In the genomic region with DNA sequence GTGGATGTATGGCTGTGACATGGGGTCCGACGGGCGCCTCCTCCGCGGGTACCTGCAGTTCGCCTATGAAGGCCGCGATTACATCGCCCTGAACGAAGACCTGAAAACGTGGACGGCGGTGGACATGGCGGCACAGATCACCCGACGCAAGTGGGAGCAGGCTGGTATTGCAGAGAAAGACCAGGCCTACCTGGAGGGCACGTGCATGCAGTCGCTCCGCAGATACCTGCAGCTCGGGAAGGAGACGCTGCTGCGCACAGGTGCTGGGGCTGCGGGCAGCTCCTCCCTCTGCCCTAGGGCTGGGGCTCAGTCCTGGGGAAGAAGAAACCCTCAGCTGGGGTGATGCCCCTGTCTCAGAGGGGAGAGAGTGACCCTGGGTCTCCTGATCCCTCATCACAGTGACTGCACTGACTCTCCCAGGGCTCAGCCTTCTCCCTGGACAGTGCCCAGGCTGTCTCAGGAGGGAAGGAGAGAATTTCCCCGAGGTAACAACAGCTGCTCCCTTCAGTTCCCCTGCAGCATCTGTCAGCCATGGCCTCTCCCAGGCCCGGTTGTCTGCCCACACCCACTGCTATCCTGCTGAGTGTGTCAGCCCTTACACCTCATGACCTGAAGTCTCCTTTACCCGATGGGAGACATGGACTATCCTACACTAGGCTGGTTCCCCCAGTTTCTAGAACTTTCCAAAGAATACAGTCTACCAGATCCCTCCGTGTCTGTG, we compare ENCODE assay signal across 9 mouse cellular contexts. TPM values are rescaled to one million over a fixed set of nuclear protein-coding genes. Genes with fewer than 3 reads are reported as not detected.
DNase-seq lines count a peak whose midpoint lies in the region; ATAC-seq and TF ChIP-seq lines count a peak whose summit lies in the region.
"Not testable (repeated sequence)": the region's sequence is repeated elsewhere in the genome, so short reads cannot be mapped to it uniquely, and the experiment has no call there.
"Had no signal": no experiment of that assay in that cellular context is flagged by ENCODE, and none has a peak within 500 bp of the region (broad histone marks: within the 10 kb centered on the region; RNA-seq: fewer than 3 reads in every experiment).

No protein-coding gene starts in this region.

- peak overlapping the region; percentile 94 for H3K4me2 ChIP-seq in hindbrain, embryonic 12.5 days (replicated peaks)
- not testable (repeated sequence) for H3K4me2 ChIP-seq in lung, embryonic 14.5 days; midbrain, postnatal 0 days (ENCODE audit: low read depth, low read length, poor library complexity, severe bottlenecking)

- not testable (repeated sequence) for TF ChIP-seq CTCF in gastrocnemius, adult 2 months (IDR thresholded peaks at IDR 0.05); lung, embryonic 14.5 days (IDR thresholded peaks at IDR 0.05; ENCODE audit: low read depth); midbrain, postnatal 0 days (IDR thresholded peaks at IDR 0.05)

- H3K4me1 ChIP-seq in brown adipose tissue, adult 24 weeks (ENCODE audit: control insufficient read depth, insufficient read depth, insufficient read length, low read length); hindbrain, embryonic 12.5 days; lung, embryonic 14.5 days (ENCODE audit: insufficient read depth); midbrain, postnatal 0 days (ENCODE audit: insufficient read depth, low read length): not testable (repeated sequence)
- peaks cover 12% of the 10 kb centered on the region for H3K4me1 ChIP-seq in limb, embryonic 10.5 days

- 44% methylated on average over 27 of the region's 27 CpGs for WGBS in hindbrain, embryonic 12.5 days
- 39% methylated on average over 27 of the region's 27 CpGs for WGBS in limb, embryonic 10.5 days
- 41% methylated on average over 25 of the region's 27 CpGs for WGBS in lung, embryonic 14.5 days
- 54% methylated on average over 25 of the region's 27 CpGs for WGBS in midbrain, postnatal 0 days

- not testable (repeated sequence) for H3K9ac ChIP-seq in hindbrain, embryonic 12.5 days; lung, embryonic 14.5 days; midbrain, postnatal 0 days (replicated peaks; ENCODE audit: low read length, poor library complexity, severe bottlenecking)

- intact Hi-C loops in gastrocnemius, adult 2 months (cut with DNase I), result not testable (repeated sequence)

- H3K9me3 ChIP-seq in hindbrain, embryonic 12.5 days (replicated peaks); limb, embryonic 10.5 days (replicated peaks); lung, embryonic 14.5 days (ENCODE audit: low read depth, low read length); midbrain, postnatal 0 days (ENCODE audit: low read length): not testable (repeated sequence)

- ATAC-seq in hindbrain, embryonic 12.5 days (ENCODE audit: low FRiP score), result not testable (repeated sequence)
- ATAC-seq in lung, embryonic 14.5 days (ENCODE audit: insufficient read depth), result peak; percentile 12; the same call in 1 of the 2 replicates
- 0 out of 2 replicates have a peak, but pooled peaks have one; percentile 6 for ATAC-seq in midbrain, postnatal 0 days (ENCODE audit: low FRiP score)

- H3K27me3 ChIP-seq in hindbrain, embryonic 12.5 days, result peaks cover 20% of the 10 kb centered on the region
- peaks cover 22% of the 10 kb centered on the region for H3K27me3 ChIP-seq in limb, embryonic 10.5 days (ENCODE audit: low read depth, poor library complexity, severe bottlenecking)
- peaks cover 18% of the 10 kb centered on the region for H3K27me3 ChIP-seq in lung, embryonic 14.5 days (ENCODE audit: insufficient read depth, low read length)
- H3K27me3 ChIP-seq in midbrain, postnatal 0 days (ENCODE audit: insufficient read depth, low read length); splenic B cell, adult 2 months (ENCODE audit: control insufficient read depth, insufficient read depth, low read length, poor library complexity, severe bottlenecking): not testable (repeated sequence)

- H3K4me3 ChIP-seq in brown adipose tissue, adult 24 weeks (ENCODE audit: insufficient read depth, low read depth, low read length), result peak overlapping the region; percentile 81
- peak overlapping the region; percentile 67; the same call in 1 of the 2 replicates for H3K4me3 ChIP-seq in gastrocnemius, adult 2 months
- H3K4me3 ChIP-seq in hindbrain, embryonic 12.5 days, result peak overlapping the region; percentile 50; the same call in 1 of the 2 replicates
- H3K4me3 ChIP-seq in limb, embryonic 10.5 days, result peak overlapping the region; percentile 63; the same call in 1 of the 2 replicates
- not testable (repeated sequence) for H3K4me3 ChIP-seq in lung, embryonic 14.5 days (ENCODE audit: low read depth, low read length)
- peak overlapping the region; percentile 42; the same call in 1 of the 2 replicates for H3K4me3 ChIP-seq in midbrain, postnatal 0 days (ENCODE audit: low read depth, low read length)

- H3K27ac ChIP-seq in brown adipose tissue, adult 24 weeks (replicated peaks; ENCODE audit: low read depth, low read length); gastrocnemius, adult 2 months; hindbrain, embryonic 12.5 days; lung, embryonic 14.5 days (ENCODE audit: low read depth); midbrain, postnatal 0 days (ENCODE audit: low read depth, low read length): not testable (repeated sequence)
- 0 out of 2 replicates have a peak overlapping the region, but pooled peaks have one; percentile 1 for H3K27ac ChIP-seq in limb, embryonic 10.5 days

- DNase-seq in CD4-positive, CD25-positive, alpha-beta regulatory T cell, adult 2 months (ENCODE audit: low read depth, low spot score), result peak; percentile 55
- not testable (repeated sequence) for DNase-seq in gastrocnemius, adult 2 months; lung, embryonic 14.5 days; midbrain, postnatal 0 days (ENCODE audit: low spot score)
- DNase-seq in limb, embryonic 10.5 days (ENCODE audit: low spot score), result peak; percentile 55
- peak; percentile 23 for DNase-seq in splenic B cell, adult 2 months (ENCODE audit: low read depth, low spot score)

- not testable (repeated sequence) for H3K36me3 ChIP-seq in hindbrain, embryonic 12.5 days; limb, embryonic 10.5 days; lung, embryonic 14.5 days (ENCODE audit: insufficient read depth); midbrain, postnatal 0 days (ENCODE audit: insufficient read depth, low read length); splenic B cell, adult 2 months (ENCODE audit: control insufficient read depth, insufficient read depth, low read length, poor library complexity, severe bottlenecking)

RNA-seq across cellular contexts. Expression of gene H2-Q7, which starts 1.1 kb away (rescaled TPM):
- polyA plus RNA-seq in brown adipose tissue, adult 24 weeks (2012; ENCODE audit: insufficient read depth, insufficient read length, missing spikeins), result 9.1 and 23.4 TPM in 2 replicates
- total RNA-seq in gastrocnemius, adult 2 months (2021), result under 1 TPM; 0.61 to 0.82 TPM
- polyA plus RNA-seq in hindbrain, embryonic 12.5 days (2016; fragmentation: Nextera tagmentation; extraction: Ambion mirVana), result 3.9 and 4.7 TPM in 2 replicates
- 24.7 and 28.4 TPM in 2 replicates for polyA plus RNA-seq in limb, embryonic 10.5 days (2016; fragmentation: Nextera tagmentation; extraction: Ambion mirVana)
- 6.9 and 7.3 TPM in 2 replicates for polyA plus RNA-seq in lung, embryonic 14.5 days (2014; fragmentation: Nextera tagmentation; extraction: Ambion mirVana)
- 1.6 and 3.3 TPM in 2 replicates for total RNA-seq in midbrain, postnatal 0 days (2014; rRNA removed)
- polyA plus RNA-seq in midbrain, postnatal 0 days (2015; fragmentation: Nextera tagmentation; extraction: Ambion mirVana), result 3.5 and 4.2 TPM in 2 replicates

RNA-seq across cellular contexts. Expression of gene H2-Q6, which starts 15.4 kb away (rescaled TPM):
- 6.4 and 9.4 TPM in 2 replicates for polyA plus RNA-seq in brown adipose tissue, adult 24 weeks (2012; ENCODE audit: insufficient read depth, insufficient read length, missing spikeins)
- under 1 TPM in 1 of 2 experiments, not detected in 1; 0.18 TPM for total RNA-seq in gastrocnemius, adult 2 months (2021)
- polyA plus RNA-seq in hindbrain, embryonic 12.5 days (2016; fragmentation: Nextera tagmentation; extraction: Ambion mirVana), result 0.10 and 0.42 TPM in 2 replicates
- polyA plus RNA-seq in limb, embryonic 10.5 days (2016; fragmentation: Nextera tagmentation; extraction: Ambion mirVana), result 2.6 and 3.8 TPM in 2 replicates
- 0.54 and 0.61 TPM in 2 replicates for polyA plus RNA-seq in lung, embryonic 14.5 days (2014; fragmentation: Nextera tagmentation; extraction: Ambion mirVana)
- 0.11 and 0.52 TPM in 2 replicates for total RNA-seq in midbrain, postnatal 0 days (2014; rRNA removed)
- 1.8 TPM in 2 replicates for polyA plus RNA-seq in midbrain, postnatal 0 days (2015; fragmentation: Nextera tagmentation; extraction: Ambion mirVana)

RNA-seq across cellular contexts. Expression of gene H2-Q10, which starts 29.8 kb away (rescaled TPM):
- 164 and 201 TPM in 2 replicates for polyA plus RNA-seq in brown adipose tissue, adult 24 weeks (2012; ENCODE audit: insufficient read depth, insufficient read length, missing spikeins)
- under 1 TPM; 0.05 to 0.33 TPM for total RNA-seq in gastrocnemius, adult 2 months (2021)
- polyA plus RNA-seq in hindbrain, embryonic 12.5 days (2016; fragmentation: Nextera tagmentation; extraction: Ambion mirVana), result 0.10 TPM in 1 of 2 replicates, not detected in the other
- polyA plus RNA-seq in limb, embryonic 10.5 days (2016; fragmentation: Nextera tagmentation; extraction: Ambion mirVana), result 0.51 and 0.53 TPM in 2 replicates
- 0.08 and 0.28 TPM in 2 replicates for polyA plus RNA-seq in lung, embryonic 14.5 days (2014; fragmentation: Nextera tagmentation; extraction: Ambion mirVana)
- total RNA-seq in midbrain, postnatal 0 days (2014; rRNA removed), result 0.42 TPM in 1 of 2 replicates, not detected in the other
- 0.47 and 0.62 TPM in 2 replicates for polyA plus RNA-seq in midbrain, postnatal 0 days (2015; fragmentation: Nextera tagmentation; extraction: Ambion mirVana)
- polyA plus RNA-seq: midbrain, embryonic 14.5 days had no signal

Comparison
In these comparisons a context has a peak if more than half of its experiments do, and no peak if none do; other contexts are left out.
1. RNA of gene H2-Q10, which starts 29.8 kb away (polyA plus RNA-seq): 164 to 201 TPM in brown adipose tissue, adult 24 weeks; 0.47 to 0.62 TPM in midbrain, postnatal 0 days, 0.51 to 0.53 TPM in limb, embryonic 10.5 days, 0.08 to 0.28 TPM in lung, embryonic 14.5 days and 0.10 TPM in hindbrain, embryonic 12.5 days; every median in the first group is over 100 times any median in the second.